Mouse (Mus musculus) mouse trophoblast stem cell (cell line): ENCODE data around the gene Retreg3.
"Not testable (repeated sequence)": the region's sequence is repeated elsewhere in the genome, so short reads cannot be mapped to it uniquely, and the experiment has no call there.

Source experiments
- in situ Hi-C, 2 experiments: fragments of 300-500 bp; cut with MseI, MboI; formaldehyde crosslinking; loops; 2 replicates in 1 of 2; 3 replicates in 1 of 2; pipeline ENCODE4 v1.15.1; 2025

Retreg3 gene

DNA sequence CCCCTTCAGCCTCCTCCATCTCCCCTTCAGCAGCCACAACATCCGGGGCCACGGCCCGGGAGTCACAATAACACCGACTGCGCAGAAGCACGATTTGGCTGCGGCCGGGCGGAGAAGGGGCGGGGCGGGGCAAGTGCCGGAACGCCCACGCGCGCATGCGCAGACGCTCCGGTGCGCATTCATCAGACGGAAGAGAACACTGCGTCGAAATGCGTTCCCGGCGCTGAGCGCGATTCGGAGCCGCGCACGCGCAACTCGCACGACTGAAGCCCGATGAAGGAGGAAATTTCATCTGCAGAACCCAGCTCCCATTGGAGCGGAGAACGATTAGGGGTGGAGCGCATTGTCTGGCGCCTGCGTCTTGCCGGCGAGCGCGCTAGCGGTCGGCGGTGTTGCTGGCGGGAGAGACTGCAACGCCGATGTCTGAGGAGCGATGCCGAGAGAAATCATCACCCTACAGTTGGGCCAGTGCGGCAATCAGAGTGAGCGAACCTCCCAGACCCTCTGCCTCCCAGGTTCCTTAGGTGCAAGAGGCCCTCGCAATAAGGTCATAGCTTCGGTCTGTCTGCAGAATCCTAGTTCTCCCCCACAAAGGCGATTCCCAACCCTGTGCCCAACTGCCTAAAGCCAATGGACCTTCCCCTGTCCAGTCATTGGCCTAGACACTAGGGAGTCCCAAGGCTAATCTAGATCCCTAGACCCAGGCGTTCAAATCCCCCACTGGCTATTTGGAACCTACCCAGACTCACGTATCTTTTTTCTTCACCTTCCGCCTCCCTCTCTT, at the start of gene Retreg3, which contains the start of gene Tubg1:
Retreg3 (minus strand) TSS at position 133 of the 784 bp plus-strand sequence.
Tubg1 (plus strand) TSS at position 178 of the 784 bp plus-strand sequence.
- in situ Hi-C loops: no loop called here

DNA sequence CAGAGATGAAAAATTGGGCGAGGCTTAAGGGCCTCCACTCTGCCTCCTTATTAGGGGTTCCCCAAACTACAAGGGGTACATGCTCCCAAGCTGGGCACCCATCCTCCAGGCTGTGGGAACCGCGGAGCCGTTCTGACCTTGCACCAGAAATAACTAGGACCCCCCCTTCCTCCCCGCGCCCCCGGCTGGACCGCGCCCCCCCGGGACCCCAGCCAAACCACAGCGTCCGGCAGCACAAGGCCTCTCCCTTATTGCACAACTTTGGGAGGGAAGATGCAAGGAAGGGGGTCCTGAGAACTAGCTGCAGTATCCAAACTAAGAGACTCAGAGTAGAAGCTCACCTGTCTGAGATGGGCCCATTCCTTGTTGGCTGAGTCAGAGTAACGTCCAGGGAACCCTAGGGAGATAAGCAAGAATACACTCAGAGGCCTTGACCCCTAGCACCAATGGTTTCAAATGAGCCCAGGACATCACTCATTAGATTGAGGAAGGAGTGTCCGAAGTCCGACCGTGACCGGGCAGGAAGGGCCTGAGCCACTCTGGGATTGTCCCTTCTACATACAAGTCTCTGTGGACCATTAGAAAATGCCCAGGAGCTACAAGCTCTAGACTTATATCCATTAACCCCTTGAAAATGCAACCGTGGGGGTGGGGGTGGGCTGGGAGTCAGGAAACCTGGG, 48.7 kb upstream of the Retreg3 start:
- in situ Hi-C loops: no loop called here

DNA sequence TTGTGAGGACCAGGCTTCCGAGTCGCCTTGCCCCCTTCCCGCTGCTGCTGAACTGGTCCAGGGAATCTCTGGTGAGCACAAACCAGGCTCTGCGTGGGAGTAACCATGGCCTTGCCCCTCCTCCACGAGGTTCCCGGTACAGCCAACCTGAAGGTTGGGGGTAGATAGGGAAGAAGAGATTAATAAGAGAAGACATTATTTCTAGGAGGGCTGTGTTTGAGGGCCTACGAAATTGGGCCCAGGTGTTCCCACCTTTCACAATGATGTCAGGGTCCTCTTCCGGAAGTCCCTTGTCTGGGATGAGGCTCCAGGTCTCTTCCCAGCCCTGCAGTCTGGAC, 48.2 kb upstream of the Retreg3 start:
- in situ Hi-C loops: no loop called here

DNA sequence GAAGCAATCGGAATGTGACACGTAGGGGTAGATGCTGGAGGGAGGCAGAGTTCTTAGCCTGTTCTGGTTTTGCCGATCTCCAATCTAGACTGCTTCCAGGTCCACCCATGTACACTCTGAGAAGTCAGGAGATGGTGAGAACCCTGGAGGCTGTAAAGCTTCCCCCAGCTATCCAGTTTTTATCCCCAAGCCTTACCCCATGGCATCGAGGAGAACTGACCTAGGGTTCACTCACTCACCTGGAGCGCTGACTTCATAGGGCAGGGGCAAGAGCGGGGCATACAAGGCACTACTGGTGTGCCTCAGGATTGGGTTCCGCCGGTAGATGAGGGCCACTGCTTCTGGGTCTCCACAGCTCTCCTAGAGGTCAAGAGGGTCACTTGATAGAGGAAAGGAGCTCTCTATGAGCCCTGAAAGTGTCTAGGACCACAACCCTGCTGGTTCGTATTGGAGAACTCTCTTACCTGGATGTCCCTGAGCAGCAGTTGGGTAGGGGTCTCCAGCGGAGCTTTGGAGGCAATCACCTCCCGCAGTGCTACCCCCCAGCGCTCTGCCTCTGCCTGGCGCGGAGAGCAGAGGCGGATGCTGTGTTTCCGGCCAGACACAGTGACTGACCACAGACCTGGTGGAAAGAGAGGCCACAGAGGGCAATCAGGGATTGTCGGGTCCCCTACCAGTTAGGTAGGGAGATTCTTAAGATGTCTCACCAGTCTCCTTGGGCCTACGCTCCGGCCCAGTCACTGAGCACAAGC, 47.7 kb upstream of the Retreg3 start:
- in situ Hi-C loops: no loop called here

DNA sequence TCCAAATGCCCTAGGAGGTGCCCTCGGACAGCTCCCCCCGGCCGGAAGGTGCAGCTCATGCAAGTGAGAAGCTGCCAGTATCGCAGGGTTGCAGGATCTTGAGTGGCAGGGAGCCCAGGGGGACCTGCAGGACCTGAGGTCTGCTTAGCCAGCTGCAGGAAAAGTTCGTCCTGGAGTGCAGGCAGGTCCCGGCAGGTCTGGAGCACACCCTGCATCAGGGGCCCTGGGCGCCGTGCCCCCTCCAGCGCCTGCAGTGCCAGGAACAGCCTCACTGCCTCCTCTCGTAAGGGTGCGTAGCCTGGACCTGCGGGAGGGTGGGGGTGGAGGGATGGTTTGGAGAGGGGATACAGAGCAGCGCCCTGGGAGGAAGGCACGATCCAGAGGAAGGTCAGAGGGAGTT, 46.7 kb upstream of the Retreg3 start:
- in situ Hi-C loops: no loop called here

DNA sequence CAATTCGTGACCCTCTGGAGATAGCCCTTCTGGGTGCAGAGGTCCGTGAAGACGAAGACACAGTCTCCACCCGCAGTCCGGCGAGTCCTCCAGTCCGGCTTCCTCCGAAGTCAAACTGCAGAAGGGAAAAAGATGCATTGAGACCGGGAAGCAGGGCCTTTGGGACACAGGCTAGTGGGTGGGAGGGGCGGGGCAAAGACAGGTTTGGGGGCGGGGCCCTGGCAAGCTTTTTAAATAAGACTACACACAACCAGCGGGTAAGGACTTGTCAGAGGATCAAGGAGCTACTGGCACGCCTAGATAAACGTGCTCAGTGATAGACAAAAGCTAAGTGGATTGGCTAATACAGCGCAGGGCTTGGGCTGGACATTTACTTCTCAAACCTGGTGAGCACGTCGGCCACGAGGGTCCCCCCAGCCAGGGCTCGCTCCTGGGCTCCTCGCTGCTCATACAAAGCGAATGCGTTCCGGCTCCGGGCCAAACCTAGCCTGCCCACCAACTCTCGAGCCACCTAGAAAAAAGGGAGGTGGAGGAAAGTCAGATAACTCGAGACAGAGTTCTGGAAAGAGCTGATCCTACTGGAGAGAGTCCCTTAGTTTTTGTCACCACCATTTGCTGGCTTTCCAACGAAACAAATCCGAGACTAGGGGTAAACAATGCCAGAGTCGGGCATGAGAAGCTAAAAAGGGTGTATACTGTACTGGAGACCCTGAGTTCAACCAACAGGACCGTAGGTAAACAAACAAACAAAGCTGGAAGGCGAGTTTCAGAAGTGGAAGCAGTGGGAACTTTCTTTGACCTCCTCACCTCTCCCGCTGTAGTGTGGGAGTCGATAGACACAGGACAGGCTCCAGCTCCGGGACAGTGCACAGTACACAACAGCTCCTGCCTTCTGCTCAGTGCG, 45.2 kb upstream of the Retreg3 start:
- in situ Hi-C loops: no loop called here

DNA sequence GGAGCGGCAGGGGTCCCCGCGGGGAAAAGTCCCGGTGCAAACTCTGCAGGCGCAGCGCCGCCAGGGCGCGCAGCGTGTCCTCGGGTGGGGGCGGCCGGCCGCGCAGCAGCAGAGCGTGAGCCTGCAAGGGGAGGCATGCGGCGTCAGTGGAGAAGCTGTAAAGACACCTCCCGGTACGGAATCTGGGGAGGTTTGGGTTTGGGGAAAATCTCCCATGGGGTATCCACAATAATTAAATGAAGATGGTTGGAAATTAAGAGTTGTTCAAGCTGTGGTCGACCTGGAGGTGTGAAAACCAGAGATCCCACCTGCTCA, 44.6 kb upstream of the Retreg3 start:
- in situ Hi-C loops: no loop called here

DNA sequence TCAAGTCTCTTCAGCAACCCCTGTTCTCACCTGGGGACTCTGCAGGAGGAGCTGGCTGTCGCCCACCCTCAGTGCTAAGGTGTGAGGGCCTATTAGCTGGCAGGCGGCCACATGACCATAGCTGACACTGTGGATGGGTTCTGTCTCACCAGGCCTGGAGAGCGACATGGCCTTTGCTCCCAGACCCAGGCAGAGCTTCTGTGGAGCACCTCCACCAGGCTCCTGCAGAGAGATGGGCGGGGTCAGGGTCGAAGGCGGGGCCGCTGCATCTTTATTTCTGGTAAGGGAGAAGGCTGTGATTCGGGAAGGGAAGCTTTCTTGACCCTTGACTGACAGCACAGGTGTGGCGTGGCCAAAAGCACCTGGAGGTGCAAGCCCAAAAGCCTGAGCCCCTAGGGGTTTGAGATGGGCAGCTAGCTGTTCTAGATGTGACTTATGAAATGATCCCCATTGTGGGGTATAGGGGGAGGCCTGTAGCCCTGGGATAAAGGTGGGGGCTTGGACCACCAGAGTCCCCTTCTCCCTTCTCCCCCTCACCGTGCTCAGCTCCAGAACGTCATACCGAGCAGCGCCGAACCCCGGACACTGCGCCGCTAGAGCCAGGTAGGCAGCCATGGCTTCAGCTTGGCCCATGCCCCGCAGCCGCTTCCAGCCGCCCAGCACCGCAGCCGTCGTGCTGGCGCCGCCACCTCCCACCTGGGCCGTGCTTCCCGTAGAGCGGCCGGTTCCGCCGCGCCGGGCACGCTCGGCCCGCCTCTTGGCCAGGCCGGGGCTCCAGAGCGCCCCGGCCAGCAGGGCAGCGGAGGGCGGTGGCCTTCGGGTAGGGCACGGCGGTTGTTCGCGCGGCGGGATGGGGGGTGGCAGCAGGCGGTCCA, 44.0 kb upstream of the Retreg3 start:
- in situ Hi-C loops: no loop called here

DNA sequence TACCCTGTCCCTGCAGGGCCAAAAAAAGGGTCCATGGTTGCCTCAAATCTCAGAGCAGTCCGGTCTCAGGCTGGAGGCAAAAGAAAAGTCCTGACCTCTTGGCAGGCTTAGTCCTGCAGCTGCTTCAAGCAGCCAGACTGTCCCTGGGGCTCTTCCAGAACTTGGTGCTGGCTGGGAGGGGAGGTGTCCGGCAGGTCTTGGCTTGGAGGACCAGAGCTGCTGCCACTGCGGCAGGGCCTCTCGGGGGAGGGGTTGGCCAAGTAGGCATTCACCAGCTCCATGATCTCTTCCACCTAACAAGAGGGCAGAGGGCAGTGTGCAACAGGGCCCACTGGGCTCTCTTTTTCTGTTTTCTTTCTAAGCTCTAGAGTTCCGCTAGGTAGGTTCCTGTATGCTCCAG, 43.1 kb upstream of the Retreg3 start:
- in situ Hi-C loops: no loop called here

DNA sequence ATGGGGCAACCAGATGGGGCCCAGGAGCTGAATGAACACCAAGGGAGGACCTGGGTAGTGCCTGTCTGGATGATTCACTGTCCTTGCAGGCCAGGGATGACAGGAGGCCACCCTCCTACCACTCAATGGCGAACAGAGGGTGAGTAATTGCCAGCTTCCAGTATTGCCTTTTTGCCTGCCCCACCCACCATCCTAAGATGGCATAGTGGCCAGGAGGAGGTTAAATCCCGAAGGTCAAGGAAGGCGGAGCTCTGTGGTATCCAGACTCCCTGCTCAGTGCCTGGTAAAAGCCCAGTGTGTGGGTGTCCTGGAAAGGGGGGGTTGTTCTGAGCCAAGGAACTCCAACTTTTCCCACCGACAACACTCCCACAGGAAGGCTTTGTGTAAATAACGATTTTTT, 42.6 kb upstream of the Retreg3 start:
- in situ Hi-C loops: no loop called here

DNA sequence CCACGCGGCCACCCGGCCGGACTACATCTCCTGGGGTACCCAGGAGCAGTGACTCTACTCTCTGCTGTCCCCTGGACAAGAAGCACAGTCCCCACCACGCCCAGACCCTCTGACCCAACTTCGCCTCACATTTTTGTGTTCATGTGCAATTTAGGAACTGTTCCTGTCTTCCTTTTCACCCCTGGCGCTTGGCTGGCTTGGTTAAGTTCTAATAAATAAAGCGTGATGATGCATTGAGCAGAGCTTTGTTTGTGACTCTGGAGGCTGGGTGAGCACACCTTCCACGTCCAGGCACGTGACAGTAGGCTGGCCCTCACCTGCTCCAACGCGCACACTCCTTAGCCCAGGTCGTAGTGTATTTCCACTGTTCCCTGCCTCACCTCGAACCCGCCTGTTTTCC, 41.9 kb upstream of the Retreg3 start:
- in situ Hi-C loops: no loop called here

DNA sequence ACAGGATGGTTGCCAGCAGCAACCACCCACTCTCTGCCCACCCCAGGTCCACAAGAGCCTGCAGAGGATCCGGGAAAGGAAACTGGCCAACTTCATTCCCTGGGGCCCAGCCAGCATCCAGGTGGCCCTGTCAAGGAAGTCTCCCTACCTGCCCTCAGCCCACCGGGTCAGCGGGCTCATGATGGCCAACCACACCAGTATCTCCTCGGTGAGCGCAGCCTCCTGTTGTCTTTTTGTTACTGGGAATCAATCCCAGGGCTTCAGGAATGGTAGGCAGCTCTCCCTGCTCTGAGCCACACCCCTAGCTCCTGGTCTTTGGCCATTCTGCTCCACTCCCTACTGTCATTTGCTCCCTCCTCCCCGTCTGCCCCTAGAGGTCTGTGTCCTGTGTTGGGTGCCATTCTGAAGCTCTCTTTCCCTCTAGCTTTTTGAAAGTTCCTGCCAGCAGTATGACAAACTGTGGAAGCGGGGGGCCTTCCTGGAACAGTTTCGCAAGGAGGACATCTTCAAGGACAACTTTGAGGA, 41.4 kb upstream of the Retreg3 start:
- in situ Hi-C loops: not testable (repeated sequence)

DNA sequence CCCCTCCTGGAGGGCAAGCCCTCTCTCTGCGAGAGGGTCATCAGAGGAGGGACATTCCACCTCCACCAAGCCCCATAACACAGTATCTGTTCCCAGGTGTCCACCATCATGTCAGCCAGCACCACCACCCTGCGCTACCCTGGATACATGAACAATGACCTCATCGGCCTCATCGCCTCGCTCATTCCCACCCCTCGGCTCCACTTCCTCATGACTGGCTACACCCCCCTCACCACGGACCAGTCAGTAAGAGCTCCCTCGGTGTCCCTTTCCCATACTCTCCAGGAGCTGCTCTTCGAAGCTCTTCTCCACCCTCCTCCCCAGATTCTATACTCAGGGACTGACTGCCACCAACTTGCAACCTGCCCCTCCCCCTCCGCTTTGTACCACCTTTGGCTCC, 40.5 kb upstream of the Retreg3 start:
- in situ Hi-C loops: not testable (repeated sequence)

DNA sequence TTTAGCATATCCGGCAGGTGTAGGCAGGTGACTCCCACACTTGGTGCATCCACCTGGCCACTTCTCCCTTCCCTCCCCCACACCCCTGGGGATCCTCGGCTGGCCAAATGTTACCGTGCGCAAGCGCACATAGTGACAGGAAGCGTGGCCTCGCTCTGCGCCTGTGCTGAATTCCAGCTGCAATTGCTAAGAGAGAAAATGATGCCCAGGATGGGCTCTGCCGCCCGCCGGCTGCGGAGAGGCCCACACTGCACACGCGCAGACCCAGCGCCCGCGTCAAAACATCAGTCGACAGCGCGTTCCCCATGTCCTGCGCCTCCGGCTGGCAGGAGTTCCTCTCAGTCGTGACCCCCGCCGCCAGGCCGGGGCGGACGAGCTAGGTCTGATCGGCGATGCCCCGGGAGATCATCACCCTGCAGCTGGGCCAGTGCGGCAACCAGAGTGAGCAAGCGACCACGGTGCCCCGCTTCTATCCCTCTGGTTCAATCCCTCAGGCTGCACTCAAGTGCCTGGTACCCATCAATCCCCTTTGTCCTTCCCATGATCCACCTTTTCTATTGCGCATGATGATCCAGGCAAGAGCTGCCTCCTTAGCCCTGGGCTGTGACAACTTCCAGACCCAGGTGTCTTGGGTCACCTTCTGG, 36.2 kb upstream of the Retreg3 start, which contains the start of gene Tubg2:
Tubg2 (plus strand) TSS at position 180 of the 644 bp plus-strand sequence.
- in situ Hi-C loops: no loop called here

DNA sequence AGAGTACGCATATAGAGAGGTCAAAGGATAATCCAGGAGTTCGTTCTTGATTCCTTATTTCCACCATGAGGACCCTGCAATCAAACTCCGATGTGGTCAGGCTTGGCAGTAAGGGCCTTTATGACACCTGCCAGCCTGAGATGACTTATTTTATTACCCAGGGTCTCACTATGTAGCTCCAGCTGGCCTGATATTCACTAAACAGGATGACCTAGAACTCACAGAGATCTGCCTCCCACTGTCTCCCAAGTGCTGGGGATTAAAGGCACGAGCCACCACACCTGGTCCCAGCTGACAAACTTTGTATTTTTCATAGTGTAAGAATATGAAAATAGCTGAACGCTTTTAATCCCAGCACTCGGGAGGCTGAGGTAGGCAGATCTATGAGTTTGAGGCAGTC, 35.5 kb upstream of the Retreg3 start:
- in situ Hi-C loops: no loop called here

DNA sequence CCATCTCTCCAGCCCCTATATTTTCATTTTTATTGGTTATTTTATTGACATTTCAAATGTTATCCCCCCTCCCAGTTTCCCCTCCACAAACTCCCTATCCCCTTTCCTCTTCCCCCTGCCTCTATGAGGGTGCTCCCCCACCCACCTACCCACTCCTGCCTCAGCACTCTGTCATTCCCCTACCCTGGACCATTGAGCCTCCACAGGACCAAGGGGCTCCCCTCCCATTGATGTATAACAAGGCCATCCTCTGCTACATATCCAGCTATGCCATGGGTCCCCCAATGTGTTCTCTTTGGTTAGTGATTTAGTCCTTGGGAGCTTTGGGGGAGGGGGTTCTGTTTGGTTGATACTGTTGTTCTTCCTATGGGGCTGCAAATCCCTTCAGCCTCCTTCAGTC, 35.0 kb upstream of the Retreg3 start:
- in situ Hi-C loops: no loop called here

DNA sequence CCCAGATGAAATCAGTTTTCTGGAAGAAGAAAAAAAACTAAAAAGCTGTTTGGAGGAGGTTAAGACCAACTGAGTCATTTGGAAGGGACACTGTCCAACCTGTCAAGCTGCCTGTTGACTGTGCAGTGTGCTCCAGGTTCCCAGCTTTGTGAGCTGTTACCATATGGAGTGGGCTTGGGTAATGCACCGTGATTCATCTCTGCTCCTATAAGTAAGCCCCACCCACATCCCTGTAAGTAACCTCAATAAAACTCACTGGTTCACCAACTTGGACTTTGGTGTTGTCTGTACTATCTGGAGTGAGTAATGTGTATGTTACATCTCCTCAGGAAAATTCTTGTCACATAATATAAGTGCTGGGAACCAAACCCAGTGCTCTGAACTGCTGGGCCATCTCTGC, 33.1 kb upstream of the Retreg3 start:
- in situ Hi-C loops: no loop called here

DNA sequence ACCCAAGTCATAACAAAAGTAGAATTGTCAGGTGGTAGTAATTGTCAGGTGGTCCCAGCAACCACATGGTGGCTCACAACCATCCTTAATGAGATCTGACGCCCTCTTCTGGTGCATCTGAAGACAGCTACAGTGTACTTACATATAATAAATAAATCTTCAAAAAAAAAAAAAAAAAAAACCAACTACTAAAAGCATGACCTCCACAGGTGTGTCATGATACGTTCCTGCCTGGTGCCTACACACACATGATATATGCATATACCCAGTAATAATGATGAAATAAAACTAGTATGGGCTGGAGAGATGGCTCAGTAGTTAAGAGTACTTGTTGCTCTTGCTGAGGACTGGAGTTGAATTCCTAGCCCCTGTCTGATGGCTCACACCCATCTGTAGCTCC, 31.4 kb upstream of the Retreg3 start:
- in situ Hi-C loops: no loop called here

DNA sequence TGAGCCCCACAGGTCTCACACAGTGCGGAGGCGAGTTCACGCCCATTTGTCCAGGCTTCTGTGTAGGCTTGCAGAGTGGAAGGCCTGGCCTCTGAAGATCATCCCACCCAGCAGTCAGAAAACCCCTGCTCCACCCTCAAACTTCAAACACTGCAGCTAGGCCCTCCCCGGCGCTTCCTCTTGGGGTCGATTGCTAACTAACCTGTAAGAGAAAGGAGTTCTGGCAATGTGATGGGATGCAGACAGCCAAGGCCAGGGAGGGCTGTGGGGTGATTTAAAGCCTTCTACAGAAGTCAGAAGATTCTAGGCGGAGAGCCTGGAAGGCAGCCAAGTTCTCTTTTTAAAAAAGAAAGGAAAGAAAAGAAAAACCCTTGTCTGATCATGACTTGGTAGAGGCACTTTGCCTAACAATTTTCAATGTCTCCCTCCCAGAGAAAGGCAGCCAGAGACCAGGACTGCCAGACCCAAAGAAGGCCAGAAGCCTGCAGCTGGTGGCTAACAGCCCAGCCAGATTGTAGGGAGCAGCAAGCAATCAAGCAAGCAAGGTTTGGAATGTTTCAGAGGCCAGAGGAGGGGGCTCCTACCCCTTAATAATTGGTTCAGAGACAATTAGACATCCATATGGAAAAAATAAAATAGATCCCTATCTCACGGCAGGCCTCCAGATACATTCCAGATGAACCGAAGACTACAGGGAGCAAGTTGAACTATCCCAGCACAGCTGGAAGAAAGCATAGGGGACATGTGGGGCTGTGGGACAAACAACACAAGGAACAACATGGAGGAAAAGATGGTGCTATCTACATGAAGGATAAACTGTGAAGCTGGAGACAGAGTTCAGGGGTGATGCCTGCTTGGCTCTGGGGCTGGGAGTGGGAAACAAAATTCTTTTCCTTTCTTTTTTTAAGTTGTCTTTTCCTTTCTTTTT, 29.7 kb upstream of the Retreg3 start:
- in situ Hi-C loops: no loop called here
